Mouse (Mus musculus) v-Abl transformed pro-B cells (cell line): ENCODE measurements around the gene Apoo.
"Not testable (repeated sequence)": the region's sequence is repeated elsewhere in the genome, so short reads cannot be mapped to it uniquely, and the experiment has no call there.

Experiments used
- in situ Hi-C, 2 experiments: fragments of 400-800 bp; cut with MboI; formaldehyde crosslinking; loops; one replicate each; pipeline ENCODE4 v1.15.1; 2025; ENCODE audit not compliant: unreplicated experiment in 2 of 2

The Apoo gene

DNA sequence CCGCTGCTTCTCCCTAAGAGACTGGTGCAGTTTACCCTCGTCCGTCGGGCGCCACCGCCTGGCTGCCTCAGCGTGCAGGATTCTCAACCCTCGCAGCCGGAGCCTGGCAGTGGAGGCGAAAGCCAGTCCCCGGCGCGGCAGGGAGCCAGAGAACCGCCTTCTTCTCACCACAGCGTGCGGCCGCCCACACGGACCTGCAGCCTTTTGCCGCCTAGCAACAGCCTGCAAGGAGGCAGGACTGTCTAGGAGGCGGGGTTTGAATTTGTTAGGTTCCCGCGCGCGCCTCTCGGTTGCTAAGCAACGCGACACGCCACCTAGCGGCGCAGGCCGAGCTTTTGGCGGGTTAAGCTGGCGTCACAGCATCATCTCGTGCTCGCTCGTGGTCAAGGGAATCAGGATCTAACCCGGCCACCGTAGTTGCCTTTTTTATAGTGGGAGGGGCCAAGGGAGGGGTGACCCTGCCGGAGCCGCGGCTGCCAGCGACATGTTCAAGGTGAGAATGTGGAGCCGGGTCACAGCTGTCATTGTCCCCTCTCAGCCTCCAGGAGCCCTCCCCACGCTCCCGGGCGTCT lies at the start of gene Apoo, which contains the start of gene Fam90a1b:
Gene Apoo, plus strand, starts transcription at position 448 of the 572 bp plus-strand sequence.
Gene Fam90a1b, minus strand, starts transcription at position 108 of the 572 bp plus-strand sequence.
- in situ Hi-C loops: loop anchor here in 1 of 2 experiments (25.0 kb wide), 1 partner anchor 1071 kb away; the partner anchor contains the start of gene Amer1

DNA sequence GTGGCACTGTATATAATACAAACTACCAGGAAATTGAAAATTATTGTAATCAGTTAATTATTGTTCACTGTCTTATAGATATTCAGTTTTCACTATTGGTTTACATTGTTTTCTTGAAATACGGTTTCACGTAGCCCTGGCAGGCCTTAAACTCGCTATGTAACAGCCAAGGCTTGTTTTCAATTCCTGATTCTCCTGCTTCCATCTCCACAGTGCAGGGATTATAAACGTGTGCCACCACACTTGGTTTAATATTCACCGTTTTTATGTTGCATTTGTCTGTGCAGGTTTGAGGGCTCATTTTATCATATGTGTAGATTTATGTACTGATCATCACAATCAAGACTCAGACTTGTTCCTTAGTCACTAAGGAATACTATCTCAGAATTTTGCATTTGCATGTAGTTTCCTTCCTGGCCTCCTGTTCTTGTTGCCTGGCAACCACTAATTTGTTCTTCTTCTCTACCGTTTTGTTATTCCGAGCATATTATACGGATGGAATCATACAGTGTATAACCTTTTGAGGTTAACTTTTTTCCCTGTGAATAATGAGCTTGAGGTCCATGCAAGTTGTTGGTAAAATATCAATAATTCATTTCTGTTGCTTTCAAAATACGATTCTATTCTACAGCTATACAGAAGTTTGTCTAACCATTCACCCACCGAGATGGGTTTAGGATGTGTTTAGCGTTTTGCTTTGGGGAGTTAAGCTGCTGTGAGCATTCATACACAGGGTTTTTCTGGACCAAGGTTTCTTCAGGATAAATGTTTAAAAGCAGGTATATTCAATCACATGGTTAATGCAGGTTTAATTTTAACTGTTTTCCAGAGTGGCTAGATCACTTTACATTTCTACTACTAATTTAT lies 45.6 kb upstream of the Apoo start:
- in situ Hi-C loops: no loop called here

DNA sequence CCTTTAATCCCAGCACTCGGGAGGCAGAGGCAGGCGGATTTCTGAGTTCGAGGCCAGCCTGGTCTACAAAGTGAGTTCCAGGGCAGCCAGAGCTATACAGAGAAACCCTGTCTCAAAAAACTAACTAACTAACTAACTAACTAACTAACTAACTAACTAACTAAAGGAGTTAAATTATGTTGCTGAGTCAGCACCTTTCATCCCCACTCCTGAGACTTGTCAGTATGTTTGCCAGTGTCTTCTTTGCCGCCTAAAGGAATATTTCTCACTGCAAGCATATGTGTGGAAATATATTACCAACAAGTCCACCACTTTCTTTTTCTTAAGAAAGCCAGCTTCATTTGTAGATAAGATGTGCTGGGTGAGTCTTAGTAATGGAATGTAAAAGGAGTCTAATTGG lies 23.3 kb upstream of the Apoo start:
- in situ Hi-C loops: not testable (repeated sequence)

DNA sequence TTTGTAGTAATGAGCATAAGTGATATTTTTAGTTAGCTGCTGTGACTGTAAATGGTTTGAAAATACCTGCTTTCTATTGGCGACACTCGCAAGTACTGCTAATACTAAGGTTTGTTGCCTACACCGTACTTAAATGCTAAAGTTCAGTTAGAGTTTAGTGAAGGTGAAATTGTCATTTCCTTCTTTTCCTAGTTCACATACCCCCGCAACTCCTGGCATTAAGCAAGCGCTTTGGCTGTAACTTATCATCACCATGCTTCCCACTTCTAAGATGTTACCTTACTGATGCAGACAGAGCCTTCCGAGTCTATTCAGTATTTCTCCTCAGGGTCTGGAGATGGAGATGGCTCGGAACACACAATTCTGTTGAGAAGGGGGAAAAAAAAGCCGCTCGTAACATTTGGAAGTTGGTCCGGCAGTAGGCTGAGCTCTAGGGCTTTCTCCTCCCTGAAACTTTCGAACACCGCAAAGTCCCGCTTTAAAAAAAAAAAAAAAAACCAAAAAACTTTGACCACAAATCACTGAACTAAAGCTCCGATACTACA lies 1.5 kb upstream of the Apoo start:
- in situ Hi-C loops: loop anchor here in 1 of 2 experiments (25.0 kb wide), 1 partner anchor 1072 kb away; the partner anchor contains the start of gene Amer1

DNA sequence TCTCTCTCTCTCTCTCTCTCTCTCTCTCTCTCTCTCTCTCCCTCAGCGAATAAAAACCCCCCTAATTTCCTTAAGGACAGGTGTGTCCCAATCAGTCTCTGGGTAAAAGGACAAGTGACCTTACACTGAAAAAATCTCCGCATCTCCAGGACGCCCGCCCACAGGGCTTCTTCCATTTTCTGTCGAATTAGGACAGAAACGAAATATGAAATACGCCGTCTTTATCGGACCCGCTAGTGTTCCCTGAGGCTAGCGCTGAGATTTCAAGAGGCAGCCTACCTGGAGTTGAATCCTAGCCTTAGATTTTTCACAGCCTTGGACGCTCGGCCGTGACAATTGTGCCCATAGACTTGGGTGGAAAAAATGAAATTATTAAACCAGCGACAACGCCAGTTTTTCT lies 888 bp upstream of the Apoo start:
- in situ Hi-C loops: loop anchor here in 1 of 2 experiments (25.0 kb wide), 1 partner anchor 1071 kb away; the partner anchor contains the start of gene Amer1

DNA sequence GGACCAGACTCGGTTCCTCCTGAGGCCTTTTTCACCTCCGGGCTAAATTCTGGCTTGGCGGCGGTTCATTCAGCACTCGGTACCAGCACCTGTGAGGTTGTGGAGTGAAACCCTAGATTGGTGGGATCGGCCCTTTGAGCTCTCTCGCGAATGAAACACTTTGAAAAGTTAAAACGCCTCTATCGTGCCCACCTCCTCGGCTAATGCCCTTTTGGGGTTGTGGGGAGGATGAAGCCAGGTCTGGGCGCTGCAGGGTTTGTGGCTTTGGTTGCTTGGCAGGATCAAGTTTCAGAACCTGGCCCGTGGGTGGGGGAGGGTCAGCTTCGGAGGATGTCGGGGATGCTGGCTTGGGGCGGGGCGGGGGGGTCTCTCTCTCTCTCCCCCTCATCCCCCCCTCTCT lies 331 bp downstream of the Apoo start:
- in situ Hi-C loops: loop anchor here in 1 of 2 experiments (25.0 kb wide), 1 partner anchor 1070 kb away; the partner anchor contains the start of gene Amer1

DNA sequence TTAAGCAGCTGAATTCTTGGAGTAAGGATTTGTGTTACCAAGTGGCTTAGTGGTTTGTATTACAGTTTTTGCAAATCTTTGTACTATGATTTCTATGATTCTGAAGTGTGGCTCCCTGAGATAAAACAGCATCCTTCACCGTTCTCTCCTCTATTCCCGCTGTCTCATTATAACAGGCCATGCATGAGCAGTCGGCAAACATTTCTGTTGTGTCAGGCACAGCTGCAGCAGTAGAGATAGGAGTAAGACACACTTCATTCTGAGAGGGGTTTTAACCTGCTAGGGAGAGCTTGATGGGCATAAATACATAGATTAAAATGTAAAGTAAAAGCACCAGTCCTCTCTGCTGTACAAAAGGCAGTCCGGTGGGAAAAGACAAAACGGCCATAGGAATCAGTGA lies 11.8 kb downstream of the Apoo start:
- in situ Hi-C loops: no loop called here

DNA sequence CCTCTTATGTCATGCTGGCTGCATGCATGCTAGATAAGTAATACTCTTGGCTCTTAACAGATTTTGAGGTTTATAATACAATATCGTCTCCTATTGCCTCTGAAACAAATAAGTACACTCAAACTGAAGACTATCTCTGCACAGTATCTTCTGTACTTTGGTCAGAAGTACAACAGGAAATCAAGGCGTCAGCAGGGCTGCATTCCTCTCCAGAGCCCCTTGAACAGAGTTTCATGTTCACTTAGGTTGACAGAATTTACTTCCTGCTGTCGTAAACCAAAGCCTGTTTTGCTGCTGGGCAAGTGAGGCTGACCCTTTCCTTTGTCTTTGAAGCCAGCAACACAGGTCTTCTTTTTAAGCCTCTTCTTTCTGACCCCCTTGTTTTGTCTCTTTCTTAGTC lies 42.1 kb downstream of the Apoo start:
- in situ Hi-C loops: no loop called here

DNA sequence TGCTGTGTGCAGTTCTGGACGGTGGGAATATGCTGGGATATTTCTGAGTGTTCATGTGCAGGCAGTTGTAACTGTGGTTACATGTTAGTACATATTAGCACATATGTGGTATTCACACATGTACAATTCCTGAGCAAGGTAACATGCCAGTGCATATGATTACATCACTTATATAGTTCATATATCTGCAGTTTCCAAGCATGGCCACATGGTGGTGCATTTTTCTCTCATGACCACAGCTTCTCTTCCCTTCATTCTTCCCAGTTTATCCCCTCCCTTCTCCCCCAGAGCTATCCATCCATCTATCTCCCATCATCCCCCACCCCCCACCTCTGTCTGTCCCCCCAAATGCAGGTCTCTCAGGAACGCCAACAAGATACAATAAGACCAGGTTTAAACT lies 53.3 kb downstream of the Apoo start:
- in situ Hi-C loops: loop anchor here in 1 of 2 experiments (10.0 kb wide), 1 partner anchor 125 kb away; the partner anchor contains the start of gene Maged1

DNA sequence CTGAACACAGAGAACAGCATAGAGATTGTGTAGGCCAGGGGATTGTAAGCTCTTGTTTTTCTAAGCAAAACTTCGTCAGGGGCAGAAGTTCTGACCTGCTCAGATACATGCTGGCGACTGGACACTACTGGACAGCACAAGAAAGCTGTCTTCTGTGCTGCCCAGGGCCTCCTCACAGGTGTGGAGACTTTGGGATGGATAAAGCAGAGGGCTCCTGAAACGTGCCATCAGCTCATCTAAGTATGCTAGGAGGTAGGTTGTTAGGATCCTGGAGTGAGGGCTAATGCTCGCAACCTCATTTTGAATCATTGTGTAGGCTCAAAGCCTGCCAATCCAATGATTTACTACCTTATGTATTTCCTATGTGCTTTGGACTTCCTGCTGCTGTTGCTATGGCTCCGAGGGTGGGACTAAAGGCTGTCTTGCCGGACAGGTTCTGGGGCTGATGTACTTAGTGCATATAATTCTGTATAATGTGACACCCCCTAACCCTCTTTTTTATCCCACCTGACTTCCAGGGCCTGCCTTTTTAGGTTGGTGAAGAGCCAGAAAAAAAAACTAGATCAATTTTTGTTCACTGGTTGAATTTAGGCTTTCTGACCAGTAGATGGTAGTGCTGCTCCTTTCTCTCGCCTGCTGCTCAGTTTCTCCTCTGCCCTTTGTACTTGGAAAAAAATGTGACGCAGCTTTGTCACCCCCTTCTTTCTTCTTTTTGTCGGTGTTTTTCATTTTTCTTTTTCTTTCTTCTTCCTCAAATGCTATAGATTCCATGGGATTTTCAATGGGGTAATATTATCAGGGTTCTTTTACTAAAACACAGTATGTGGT lies 64.8 kb downstream of the Apoo start:
- in situ Hi-C loops: loop anchor here (10.0 to 25.0 kb wide), 2 partner anchors 113 to 231 kb away; partner anchors contain the start of gene Maged1 (in 1 of the 2)

DNA sequence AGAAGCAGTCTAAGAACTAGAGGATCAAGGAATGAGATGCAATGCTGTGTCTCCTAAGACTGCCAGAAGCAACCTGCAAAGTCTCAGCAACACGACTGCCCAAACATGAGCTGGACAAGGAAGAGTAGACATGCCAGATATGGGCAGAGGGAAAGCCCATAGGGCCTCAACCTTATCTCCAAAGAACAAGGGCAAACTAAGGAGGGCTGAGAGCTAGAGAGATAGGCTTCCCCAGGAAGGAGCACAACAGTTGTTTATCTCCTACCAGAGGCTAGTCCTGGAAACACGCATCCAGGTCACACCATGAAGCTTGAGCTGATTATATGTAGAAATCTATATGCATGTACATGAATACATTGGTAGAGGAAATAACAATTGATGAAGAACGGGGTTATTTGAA lies 78.5 kb downstream of the Apoo start:
- in situ Hi-C loops: loop anchor here (25.0 kb wide), 1 partner anchor 217 kb away; no protein-coding TSS in a partner anchor

DNA sequence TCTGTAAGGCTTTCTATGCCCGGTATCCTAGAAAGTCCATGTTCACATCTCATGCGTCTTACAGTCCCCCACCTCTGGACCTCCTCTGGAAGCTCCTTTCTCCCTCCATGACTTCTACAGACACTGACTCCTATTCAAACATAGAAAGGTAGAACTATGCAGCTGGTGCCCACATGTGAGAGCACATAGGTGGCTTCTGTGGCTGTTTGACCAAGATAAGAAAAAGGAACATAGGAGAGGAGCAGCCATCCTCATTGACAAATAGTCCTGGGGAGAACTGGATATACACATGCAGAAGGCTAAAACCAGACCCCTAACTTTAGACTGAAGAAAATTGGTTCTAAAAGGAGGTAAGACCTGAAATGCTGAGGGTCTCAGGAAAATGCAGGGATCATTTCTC lies 79.1 kb downstream of the Apoo start:
- in situ Hi-C loops: loop anchor here (25.0 kb wide), 1 partner anchor 216 kb away; no protein-coding TSS in a partner anchor

DNA sequence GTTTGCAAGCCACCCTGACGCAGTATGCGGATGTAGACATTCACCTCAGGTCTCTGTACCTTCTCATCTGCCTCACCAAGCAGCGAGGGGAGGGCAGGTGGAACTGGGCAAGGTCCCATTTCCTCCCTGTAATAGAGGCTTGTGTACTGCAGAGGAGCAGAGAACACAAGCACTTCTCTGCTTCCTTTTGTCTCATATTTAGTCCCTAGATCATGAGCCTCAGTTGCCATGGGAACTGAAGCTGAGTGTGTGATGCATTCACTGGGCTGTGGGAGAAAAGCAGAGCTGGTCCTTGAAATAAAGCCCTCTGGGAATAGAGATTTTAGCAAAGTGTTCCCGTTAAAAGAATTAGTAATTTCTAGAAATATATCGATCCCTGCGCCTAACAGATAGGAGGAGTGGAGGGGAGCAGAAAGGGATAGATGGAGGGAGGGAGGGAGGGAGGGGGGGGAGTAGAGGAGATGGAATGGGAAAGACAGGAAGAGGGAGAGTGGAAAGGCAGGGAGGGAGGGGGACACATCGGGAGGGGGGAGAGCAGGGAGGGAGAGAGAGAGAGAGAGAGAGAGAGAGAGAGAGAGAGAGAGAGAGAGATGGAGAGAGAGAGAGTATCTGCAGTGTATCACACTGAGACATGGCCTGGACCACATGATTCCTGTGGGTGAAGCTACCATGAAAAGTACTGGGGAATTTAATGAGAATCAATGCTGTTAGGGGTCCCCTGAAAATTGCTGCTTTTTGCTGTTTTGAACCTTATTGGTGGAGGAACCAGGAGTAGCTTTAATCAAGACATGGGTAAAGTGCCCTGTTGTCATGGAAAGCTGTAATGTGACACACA lies 83.3 kb downstream of the Apoo start:
- in situ Hi-C loops: not testable (repeated sequence)

DNA sequence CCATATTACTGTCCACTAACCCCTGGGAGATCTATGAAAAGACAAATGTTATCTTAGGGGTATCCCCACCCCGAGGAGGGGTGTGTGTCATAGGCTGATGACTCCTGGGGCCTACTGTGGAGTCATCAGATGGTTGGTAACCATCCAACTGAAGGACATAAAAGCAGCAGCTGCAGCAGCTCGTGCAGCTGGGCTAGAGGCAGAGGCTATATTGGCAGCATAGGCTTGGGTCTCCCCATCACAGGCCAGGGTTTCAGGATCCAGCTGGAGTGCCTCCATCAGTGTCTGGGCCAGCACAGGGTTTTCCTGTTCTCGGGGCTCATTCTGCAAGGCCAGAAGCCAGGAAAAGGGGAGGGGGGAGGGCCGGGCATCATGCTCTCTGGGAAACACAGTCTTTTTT lies 92.4 kb downstream of the Apoo start:
- in situ Hi-C loops: no loop called here

DNA sequence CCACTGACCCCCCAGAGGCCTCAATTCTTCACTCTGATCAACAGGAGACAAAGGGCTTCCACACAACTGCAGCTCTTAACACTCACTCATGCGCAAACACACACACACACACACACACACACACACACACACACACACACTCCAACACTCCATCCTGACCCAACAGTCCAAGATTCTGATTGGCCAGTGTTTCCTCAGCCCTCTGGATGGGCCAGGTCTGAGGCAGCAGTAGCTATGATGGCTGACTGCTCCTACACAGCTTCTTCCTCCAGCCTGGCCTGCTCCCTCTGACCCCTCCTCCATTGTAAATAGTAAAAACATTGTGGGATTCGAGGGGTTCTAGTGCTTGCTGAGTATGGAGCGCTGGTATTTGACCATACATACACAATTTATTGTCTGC lies 94.6 kb downstream of the Apoo start:
- in situ Hi-C loops: not testable (repeated sequence)

DNA sequence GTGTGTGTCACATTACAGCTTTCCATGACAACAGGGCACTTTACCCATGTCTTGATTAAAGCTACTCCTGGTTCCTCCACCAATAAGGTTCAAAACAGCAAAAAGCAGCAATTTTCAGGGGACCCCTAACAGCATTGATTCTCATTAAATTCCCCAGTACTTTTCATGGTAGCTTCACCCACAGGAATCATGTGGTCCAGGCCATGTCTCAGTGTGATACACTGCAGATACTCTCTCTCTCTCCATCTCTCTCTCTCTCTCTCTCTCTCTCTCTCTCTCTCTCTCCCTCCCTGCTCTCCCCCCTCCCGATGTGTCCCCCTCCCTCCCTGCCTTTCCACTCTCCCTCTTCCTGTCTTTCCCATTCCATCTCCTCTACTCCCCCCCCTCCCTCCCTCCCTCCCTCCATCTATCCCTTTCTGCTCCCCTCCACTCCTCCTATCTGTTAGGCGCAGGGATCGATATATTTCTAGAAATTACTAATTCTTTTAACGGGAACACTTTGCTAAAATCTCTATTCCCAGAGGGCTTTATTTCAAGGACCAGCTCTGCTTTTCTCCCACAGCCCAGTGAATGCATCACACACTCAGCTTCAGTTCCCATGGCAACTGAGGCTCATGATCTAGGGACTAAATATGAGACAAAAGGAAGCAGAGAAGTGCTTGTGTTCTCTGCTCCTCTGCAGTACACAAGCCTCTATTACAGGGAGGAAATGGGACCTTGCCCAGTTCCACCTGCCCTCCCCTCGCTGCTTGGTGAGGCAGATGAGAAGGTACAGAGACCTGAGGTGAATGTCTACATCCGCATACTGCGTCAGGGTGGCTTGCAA lies 95.9 kb downstream of the Apoo start:
- in situ Hi-C loops: not testable (repeated sequence)
